Mouse (Mus musculus): ENCODE data around the gene Exoc6.

DNA sequence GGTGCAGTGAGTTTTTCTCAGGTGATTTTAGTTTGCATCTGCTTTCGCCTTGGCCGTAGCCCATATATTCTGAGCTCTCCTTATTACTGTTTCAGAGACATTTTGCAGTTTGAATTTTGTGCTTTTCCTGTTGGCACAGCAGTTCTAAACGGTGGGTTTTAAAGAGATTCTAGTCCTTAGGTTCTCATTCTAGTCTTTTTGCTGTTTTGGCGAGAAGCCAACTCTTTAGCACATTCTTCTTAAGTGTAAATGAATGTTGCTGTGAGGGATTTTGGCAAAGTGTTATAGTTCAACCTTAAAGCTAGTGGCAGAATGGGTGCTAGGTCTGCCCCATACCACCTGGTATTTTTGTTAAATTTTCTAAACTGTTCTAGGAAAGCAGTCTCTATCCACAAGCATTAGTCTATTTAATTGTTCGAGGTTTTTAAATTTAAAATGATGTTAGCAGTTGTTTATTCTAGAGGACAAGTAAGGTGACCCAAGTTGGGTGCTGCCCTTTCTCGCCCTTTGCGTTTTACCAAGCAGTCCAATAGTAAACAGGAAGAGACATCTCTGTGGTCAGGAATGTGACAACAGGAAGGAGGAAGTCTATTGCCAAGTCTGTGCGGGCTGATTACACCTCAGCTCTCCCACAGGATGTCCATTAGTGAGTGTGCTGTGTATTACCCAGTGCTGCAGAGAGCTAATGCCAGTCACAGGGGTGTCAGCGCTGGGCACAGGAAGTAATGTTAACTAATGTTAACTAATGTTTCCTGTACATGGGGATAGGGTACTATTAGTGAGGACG is 11.1 kb downstream of the Exoc6 start:
- TF ChIP-seq POLR2A (IDR thresholded peaks at IDR 0.05; ENCODE audit: control insufficient read depth, low read depth, low read length) (no peak), CTCF (IDR thresholded peaks at IDR 0.05; ENCODE audit: control insufficient read depth, insufficient read depth, insufficient replicate concordance, low read depth, low read length) (no peak)

Data from testis, adult 2 months (tissue).